Mouse (Mus musculus) spleen, adult 2 months (tissue): ENCODE data around the gene Itgb7. TPM values are rescaled to one million over a fixed set of nuclear protein-coding genes. Genes with fewer than 3 reads are reported as not detected.

Source experiments
- DNase-seq, 2 experiments: peaks; one replicate each; pipeline versions ENCODE4 v3.0.0 to v3.0.0-alpha.2; 2012 to 2021; ENCODE audit warnings: low spot score in 2 of 2, low read depth in 1 of 2
- H3K27ac ChIP-seq: fragments of 200-500 bp; 2 replicates; pipeline ENCODE4 v1.5.1; 2012; ENCODE audit warnings: low read length, inconsistent platforms; ENCODE audit not compliant: insufficient read depth
- H3K27me3 ChIP-seq: fragments of 200-500 bp; 2 replicates; pipeline ENCODE4 v1.6.1; 2012; ENCODE audit warnings: mild to moderate bottlenecking, moderate library complexity, low read length, inconsistent platforms; ENCODE audit not compliant: control insufficient read depth, insufficient read depth
- H3K36me3 ChIP-seq: fragments of 200-500 bp; 2 replicates; pipeline ENCODE4 v1.6.1; 2012; ENCODE audit warnings: mild to moderate bottlenecking, low read length, inconsistent platforms; ENCODE audit not compliant: control insufficient read depth, insufficient read depth
- H3K4me1 ChIP-seq: fragments of 200-500 bp; 2 replicates; pipeline ENCODE4 v1.6.1; 2011; ENCODE audit warnings: inconsistent platforms; ENCODE audit not compliant: control insufficient read depth, insufficient read depth, insufficient read length
- H3K4me3 ChIP-seq: fragments of 200-500 bp; 2 replicates; pipeline ENCODE4 v1.5.1; 2011; ENCODE audit warnings: mild to moderate bottlenecking, inconsistent platforms; ENCODE audit not compliant: insufficient read depth, insufficient read length; ENCODE audit errors: extremely low read depth
- CTCF ChIP-seq: fragments of 200-500 bp; IDR thresholded peaks from 2 replicates; pipeline ENCODE4 v1.5.1; 2011; ENCODE audit warnings: mild to moderate bottlenecking, inconsistent platforms; ENCODE audit not compliant: insufficient read depth, insufficient read length, insufficient replicate concordance; ENCODE audit errors: extremely low read depth
- POLR2A ChIP-seq: fragments of 200-500 bp; IDR thresholded peaks from 2 replicates; pipeline ENCODE4 v1.6.1; 2011; ENCODE audit warnings: low read depth, low read length, inconsistent platforms
- WGBS: fragments of 180-500 bp; shearing (Covaris S2); methylation state at CpG from one replicate; pipeline ENCODE4 v1.1.7; 2018; 5-methylcytosine and 5-hydroxymethylcytosine counted together
- polyA plus RNA-seq: library from polyadenylated mRNA; depleted of rRNA; stranded (reverse); fragments of >200 nt; gene quantifications from 2 replicates; pipeline ENCODE4 v1.2.3, GENCODE M21; 2012

The Itgb7 gene
- polyA plus RNA-seq, 1 experiment = 143 TPM

DNA sequence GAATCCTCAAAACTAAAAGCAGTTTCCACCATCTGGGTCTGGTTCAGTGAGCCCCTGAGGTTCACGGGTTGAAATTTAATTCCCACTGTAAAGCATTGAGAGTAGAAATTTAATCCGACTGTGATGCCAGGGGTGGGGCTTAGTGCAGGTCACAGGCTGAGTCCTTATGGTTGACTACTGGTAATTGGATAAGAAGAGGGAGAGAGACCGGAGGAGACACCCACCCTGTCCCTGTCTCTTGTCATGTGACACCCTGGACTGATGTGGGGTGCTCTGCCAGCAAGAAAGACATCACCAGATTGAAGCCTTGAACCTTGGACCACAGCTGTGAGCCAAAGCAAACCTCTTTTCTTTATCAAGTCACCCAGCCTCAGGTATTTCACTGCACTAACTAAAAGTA is 48.7 kb downstream of the Itgb7 start:
- Histone ChIP-seq H3K4me3 (no peak overlapping the region), H3K36me3 (no peaks in the 10 kb centered on the region; the same call in none of the 2 replicates), H3K27me3 (no peaks in the 10 kb centered on the region), H3K27ac (no peak overlapping the region), H3K4me1 (no peaks in the 10 kb centered on the region)
- no peak for TF ChIP-seq POLR2A
- no peak for TF ChIP-seq CTCF
- 83% methylated on average over 3 of the region's 3 CpGs for WGBS
- DNase-seq = no peak

DNA sequence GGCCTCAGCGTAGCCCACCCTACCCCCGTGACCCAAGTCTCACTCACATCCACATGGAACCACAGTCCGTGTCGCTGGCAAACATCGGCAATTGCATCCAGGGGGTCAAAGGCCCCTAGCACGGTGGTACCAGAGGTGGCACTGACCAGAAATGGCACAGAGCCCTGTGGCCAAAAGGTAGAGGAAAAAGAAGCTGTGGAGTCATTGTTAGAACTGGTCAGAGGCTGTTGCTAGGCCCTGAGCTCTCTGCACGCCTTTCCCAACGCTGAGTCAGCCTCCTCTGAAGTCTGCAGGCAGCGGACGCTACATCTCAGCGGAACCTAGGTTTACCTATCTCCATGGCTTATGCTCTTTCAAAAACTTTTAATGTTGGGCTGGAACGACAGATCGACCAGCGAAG is 51.8 kb downstream of the Itgb7 start:
- TF ChIP-seq CTCF = no peak
- TF ChIP-seq POLR2A = no peak
- Histone ChIP-seq H3K4me1 (no peaks in the 10 kb centered on the region), H3K4me3 (no peak overlapping the region), H3K27me3 (no peaks in the 10 kb centered on the region), H3K27ac (no peak overlapping the region), H3K36me3 (no peaks in the 10 kb centered on the region)
- WGBS = 94% methylated on average over 14 of the region's 14 CpGs
- DNase-seq = no peak

DNA sequence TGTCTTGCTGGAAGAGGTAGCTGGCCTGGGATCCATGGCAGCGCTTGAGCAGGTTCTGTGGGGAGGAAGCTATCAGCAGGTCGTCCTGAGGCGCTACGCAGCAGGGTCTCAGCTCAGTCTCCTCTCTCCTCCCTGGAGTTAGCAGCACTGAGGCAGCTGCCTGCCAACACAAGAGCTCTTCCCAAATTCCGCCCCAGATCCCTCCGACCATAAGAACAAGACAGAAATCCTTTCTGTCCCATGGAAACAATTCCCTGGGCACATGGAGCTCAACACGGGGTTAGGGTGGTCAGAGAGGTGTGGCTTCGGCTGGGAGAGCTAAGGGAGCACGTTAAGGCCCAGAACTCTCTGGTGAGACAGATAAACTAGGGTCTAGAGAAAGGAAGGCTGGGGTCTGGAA is 52.6 kb downstream of the Itgb7 start:
- no peak for TF ChIP-seq CTCF
- TF ChIP-seq POLR2A = no peak
- Histone ChIP-seq H3K4me3 (no peak overlapping the region), H3K27me3 (no peaks in the 10 kb centered on the region), H3K36me3 (no peaks in the 10 kb centered on the region), H3K27ac (no peak overlapping the region), H3K4me1 (no peaks in the 10 kb centered on the region)
- DNase-seq = no peak
- WGBS = 92% methylated on average over 9 of the region's 9 CpGs

DNA sequence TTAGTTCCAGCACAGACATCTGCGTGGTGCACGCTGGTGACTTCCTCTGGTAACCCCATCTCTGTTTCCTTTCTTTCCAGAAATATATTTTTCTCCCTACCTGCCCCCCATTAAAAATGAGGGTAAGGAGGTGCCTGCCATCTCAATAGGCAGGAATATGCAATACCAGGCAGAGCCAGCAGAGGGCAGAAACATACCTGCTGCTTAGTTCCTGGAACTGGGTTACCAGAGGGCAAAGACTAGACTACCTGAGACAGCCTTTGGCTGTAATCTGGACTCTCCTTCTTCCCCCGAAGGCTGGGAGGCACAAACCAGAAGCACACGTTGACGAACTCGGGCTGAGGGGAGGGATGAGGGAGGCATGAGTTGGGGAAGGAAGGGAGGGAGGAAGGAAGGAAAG is 53.5 kb downstream of the Itgb7 start:
- Histone ChIP-seq H3K36me3 (no peaks in the 10 kb centered on the region), H3K27me3 (no peaks in the 10 kb centered on the region), H3K4me3 (no peak overlapping the region), H3K27ac (no peak overlapping the region), H3K4me1 (no peaks in the 10 kb centered on the region)
- 22% methylated on average over 6 of the region's 6 CpGs for WGBS
- TF ChIP-seq CTCF = peak; percentile 71; the same call in 1 of the 2 replicates
- TF ChIP-seq POLR2A = no peak
- peak; percentile 53 to 85 for DNase-seq

DNA sequence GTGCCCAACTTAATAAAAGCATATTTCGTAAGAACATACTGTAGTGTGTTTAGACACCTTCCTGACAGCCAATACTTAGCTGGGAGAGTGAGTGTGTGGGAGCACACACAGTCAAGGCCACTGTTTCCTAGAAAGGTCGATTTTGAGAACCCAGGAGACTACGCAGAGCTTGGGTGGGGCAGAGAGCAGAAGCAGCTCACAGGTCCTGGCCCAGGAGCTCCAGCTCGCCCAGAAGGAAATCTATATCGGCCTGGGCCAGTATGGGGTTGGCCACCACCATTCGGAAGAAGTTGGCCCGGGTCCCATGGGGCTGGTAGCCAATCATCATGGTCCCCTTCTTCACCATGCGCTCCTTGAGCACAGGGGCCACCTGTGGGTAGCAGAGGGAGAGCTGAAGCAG is 54.3 kb downstream of the Itgb7 start:
- Histone ChIP-seq H3K27me3 (no peaks in the 10 kb centered on the region), H3K4me1 (no peaks in the 10 kb centered on the region), H3K4me3 (no peak overlapping the region), H3K27ac (no peak overlapping the region), H3K36me3 (no peaks in the 10 kb centered on the region)
- TF ChIP-seq CTCF (no peak), POLR2A (no peak)
- 88% methylated on average over 8 of the region's 8 CpGs for WGBS
- no peak for DNase-seq

DNA sequence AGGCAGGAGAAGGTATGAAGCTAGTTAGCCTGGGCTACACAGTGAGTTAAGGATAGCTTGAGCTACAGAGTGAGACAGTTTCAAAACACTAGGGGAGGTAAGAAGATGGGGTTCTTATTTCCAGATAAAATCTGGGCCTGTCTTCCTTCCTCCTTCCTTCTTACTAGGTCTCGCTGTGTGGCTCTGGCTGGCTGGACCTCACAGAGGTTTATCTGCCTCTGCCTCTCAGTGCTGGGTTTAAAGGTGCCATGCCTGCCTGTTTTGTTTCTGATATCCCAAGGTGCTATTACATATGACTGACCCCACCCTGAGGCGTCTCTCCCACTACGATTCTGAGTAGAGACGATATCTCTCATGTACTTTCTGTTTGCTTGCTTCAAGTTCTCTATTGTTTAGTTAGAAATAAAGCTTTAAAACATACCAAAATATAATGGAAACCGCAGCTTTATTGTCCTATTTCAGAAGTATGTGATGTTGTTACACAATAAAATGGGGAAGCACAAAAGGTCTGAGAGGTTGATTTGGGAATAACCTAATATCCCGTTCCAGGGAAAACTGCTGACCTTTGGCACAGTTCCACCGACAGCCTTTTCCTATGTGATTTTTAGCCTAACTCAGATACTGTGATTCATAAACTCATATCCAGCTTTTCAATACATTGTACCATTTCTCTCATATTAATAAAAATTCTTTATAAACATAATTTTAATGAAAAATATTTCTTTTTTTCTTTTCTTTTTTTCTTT is 55.0 kb downstream of the Itgb7 start:
- H3K36me3 ChIP-seq = no peaks in the 10 kb centered on the region

DNA sequence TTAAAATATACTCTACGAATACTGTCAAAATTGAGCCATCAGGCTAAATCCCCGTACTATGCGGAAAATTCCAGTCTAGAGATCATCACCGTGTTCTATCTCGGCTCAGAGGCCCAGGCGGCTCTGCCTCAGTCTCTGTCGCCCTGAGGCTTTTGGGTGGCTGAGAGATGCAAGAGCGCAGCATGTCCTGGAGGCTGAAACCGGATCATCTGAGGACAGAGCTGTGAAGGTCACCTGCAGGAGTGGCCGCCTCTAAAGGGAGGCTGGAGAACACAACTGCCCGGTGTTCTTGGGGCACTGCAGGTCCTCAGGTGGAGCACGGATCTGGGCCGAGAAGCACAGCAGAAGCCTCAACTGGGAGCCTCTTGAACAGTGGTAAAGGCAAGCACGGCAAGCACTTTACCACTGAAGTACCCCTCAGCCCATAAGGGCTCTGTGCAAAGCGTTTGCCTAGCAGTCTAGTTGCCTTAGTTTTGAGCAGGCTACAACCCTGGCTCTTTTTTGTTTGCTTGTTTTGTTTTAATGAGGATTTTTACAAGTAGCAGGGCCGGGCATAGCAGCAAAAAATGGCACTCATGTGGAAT is 55.9 kb downstream of the Itgb7 start:
- Histone ChIP-seq H3K4me3 (no peak overlapping the region), H3K27me3 (no peaks in the 10 kb centered on the region), H3K27ac (no peak overlapping the region), H3K36me3 (no peaks in the 10 kb centered on the region), H3K4me1 (no peaks in the 10 kb centered on the region)
- no peak for TF ChIP-seq POLR2A
- no peak for TF ChIP-seq CTCF
- DNase-seq = no peak
- WGBS = 90% methylated on average over 16 of the region's 16 CpGs

More for the DNA sequence above, 55.0 kb downstream of the Itgb7 start:
- WGBS = 76% methylated on average over 7 of the region's 7 CpGs
- H3K4me1 ChIP-seq = no peaks in the 10 kb centered on the region
- no peak for TF ChIP-seq CTCF
- H3K4me3 ChIP-seq = no peak overlapping the region
- DNase-seq = no peak
- 0 out of 2 replicates have a peak overlapping the region, but pooled peaks have one; percentile 18 for H3K27ac ChIP-seq
- H3K27me3 ChIP-seq = no peaks in the 10 kb centered on the region
